Mouse (Mus musculus) embryonic fibroblast, embryonic 13.5 days (primary cell): ENCODE data around the gene Lamc2.
"Not testable (repeated sequence)": the region's sequence is repeated elsewhere in the genome, so short reads cannot be mapped to it uniquely, and the experiment has no call there.

Experiments used
- CTCF ChIP-seq: IDR thresholded peaks from 2 replicates; pipeline ENCODE4 v1.5.1; 2011; ENCODE audit warnings: mild to moderate bottlenecking, control low read depth, low read length, moderate library complexity, borderline replicate concordance; ENCODE audit not compliant: insufficient read depth
- POLR2A ChIP-seq: IDR thresholded peaks from 2 replicates; pipeline ENCODE4 v1.6.1; 2011; ENCODE audit warnings: low read depth, mild to moderate bottlenecking, control low read depth, low read length, moderate library complexity

GRCm38 (mm10) chr1:153083233-153083632 lies 103.0 kb downstream of the Lamc2 start:
- not testable (repeated sequence) for TF ChIP-seq CTCF, POLR2A
